Mouse (Mus musculus): ENCODE measurements around the gene Hist1h2bj. TPM values are rescaled to one million over a fixed set of nuclear protein-coding genes. Genes with fewer than 3 reads are reported as not detected.

Gene Hist1h2bj
- total and polyA plus RNA-seq, 3 experiments = 4.7 to 2,032 TPM; not detected in 1

DNA sequence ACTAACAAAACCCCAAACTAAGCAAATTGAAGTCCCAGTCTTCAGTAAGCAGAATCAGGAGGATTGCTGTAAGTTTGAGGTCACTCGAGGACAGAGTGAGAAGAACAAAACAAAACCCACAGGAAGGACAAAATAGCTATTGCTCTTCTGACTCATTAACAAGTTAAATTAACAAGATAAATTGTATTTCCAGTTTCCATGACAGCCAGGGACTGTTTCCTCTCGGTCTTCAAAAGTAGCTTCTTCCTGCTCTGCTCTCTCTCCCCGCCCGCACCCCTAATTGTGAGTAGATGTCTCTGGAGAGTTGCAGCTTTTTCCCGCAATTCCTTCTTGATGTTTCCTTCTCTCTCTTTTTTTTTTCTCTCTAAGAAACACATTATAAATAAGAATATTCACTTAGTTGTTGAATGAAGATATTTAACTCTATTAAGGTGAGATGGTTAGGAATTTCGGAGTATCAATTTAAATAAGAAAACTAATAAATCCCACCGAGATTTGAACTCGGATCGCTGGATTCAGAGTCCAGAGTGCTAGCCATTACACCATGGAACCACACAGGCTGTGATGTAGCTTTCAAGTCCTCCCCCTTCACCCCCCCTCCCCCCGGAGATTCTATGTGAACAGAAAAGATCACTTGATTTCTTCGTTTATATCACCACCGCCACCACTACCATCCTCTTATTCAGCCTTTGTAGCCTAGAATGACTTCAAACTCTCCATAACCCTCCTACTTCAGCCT lies 46.7 kb upstream of the Hist1h2bj start:
- Histone ChIP-seq H3K79me2 (ENCODE audit: control insufficient read depth, insufficient read depth, low read length, poor library complexity) (no peaks in the 10 kb centered on the region), H3K36me3 (ENCODE audit: control insufficient read depth in 1 of 2, insufficient read depth in 2 of 2, low read length in 2 of 2) (peaks cover 0 to 11% of the 10 kb centered on the region in 2 experiments; a peak in 2 of 4 replicates), H3K9me3 (replicated peaks; ENCODE audit: insufficient read depth, low read length) (no peaks in the 10 kb centered on the region), H3K27ac (ENCODE audit: control insufficient read depth, low read depth, low read length) (no peak overlapping the region), H3K4me3 (ENCODE audit: control insufficient read depth in 1 of 2, insufficient read depth in 1 of 2, low read depth in 2 of 2, low read length in 2 of 2) (peak overlapping the region; percentile 57 to 72), H3K9ac (ENCODE audit: control insufficient read depth, low read depth, low read length, poor library complexity, severe bottlenecking) (peak overlapping the region; percentile 44), H3K4me1 (ENCODE audit: control insufficient read depth in 1 of 2, insufficient read depth in 2 of 2, low read length in 2 of 2) (peaks cover 0 to 12% of the 10 kb centered on the region in 2 experiments; a peak in 1 of 4 replicates), H3K27me3 (ENCODE audit: control insufficient read depth in 1 of 2, insufficient read depth in 2 of 2, low read length in 2 of 2) (peaks cover 2 to 6% of the 10 kb centered on the region in 2 experiments; a peak in 3 of 4 replicates)
- DNase-seq (ENCODE audit: low read depth, low spot score) = peak; percentile 83
- TF ChIP-seq ZKSCAN1 (IDR thresholded peaks at IDR 0.05; ENCODE audit: low read depth, low read length) (no peak), POLR2A (IDR thresholded peaks at IDR 0.05; ENCODE audit: control insufficient read depth in 1 of 2, insufficient read depth in 1 of 2, low read depth in 1 of 2, low read length in 2 of 2, poor library complexity in 1 of 2) (no peak), MAFK (IDR thresholded peaks at IDR 0.05; ENCODE audit: borderline replicate concordance, low read depth, low read length) (peak; percentile 67; the same call in 1 of the 2 replicates), RAD21 (IDR thresholded peaks at IDR 0.05; ENCODE audit: low read depth, low read length) (no peak), TBP (IDR thresholded peaks at IDR 0.05; ENCODE audit: low read depth, low read length) (peak; percentile 99), MYB (IDR thresholded peaks at IDR 0.05; ENCODE audit: low read depth, low read length) (no peak)

DNA sequence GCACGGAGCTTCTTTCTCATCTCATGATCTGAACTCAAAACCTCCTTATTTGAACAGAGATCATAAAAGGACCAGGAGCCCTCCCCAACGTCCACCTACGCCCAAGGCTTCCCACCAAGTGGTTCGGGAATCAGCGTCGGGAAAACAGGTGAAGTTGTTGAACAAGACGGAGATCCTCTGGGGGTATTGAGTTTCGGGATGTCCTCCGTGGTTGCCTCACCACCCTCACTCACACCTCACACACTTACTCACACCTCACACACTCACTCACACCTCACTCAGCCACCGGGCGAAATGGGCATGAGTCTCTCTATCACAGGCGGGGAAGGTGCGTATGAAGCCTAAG lies 46.2 kb upstream of the Hist1h2bj start:
- H3K27ac ChIP-seq (ENCODE audit: control insufficient read depth, low read depth, low read length) = no peak overlapping the region
- H3K36me3 ChIP-seq (ENCODE audit: control insufficient read depth in 1 of 2, insufficient read depth in 2 of 2, low read length in 2 of 2) = peaks cover 0 to 11% of the 10 kb centered on the region in 2 experiments; a peak in 2 of 4 replicates
- no peak for DNase-seq (ENCODE audit: low read depth, low spot score)
- no peaks in the 10 kb centered on the region for H3K79me2 ChIP-seq (ENCODE audit: control insufficient read depth, insufficient read depth, low read length, poor library complexity)
- TF ChIP-seq BHLHE40 (IDR thresholded peaks at IDR 0.05; ENCODE audit: borderline replicate concordance, low read depth, low read length) (no peak), MEF2A (IDR thresholded peaks at IDR 0.05; ENCODE audit: extremely low read depth, insufficient replicate concordance, low read depth, low read length, poor library complexity, severe bottlenecking) (no peak), POLR2A (IDR thresholded peaks at IDR 0.05; ENCODE audit: control insufficient read depth in 1 of 2, insufficient read depth in 1 of 2, low read depth in 1 of 2, low read length in 2 of 2, poor library complexity in 1 of 2) (no peak), ZMIZ1 (IDR thresholded peaks at IDR 0.05; ENCODE audit: low read depth, low read length) (no peak), MAZ (IDR thresholded peaks at IDR 0.05; ENCODE audit: low read depth, low read length) (no peak), ELF1 (IDR thresholded peaks at IDR 0.05; ENCODE audit: low read depth, low read length) (no peak), TCF12 (IDR thresholded peaks at IDR 0.05; ENCODE audit: low read depth, low read length) (no peak), TAL1 (IDR thresholded peaks at IDR 0.05; ENCODE audit: low read length) (no peak), RCOR1 (IDR thresholded peaks at IDR 0.05; ENCODE audit: low read depth, low read length) (no peak), USF1 (IDR thresholded peaks at IDR 0.05; ENCODE audit: low read depth, low read length) (no peak), GABPA (IDR thresholded peaks at IDR 0.05; ENCODE audit: low read depth, low read length) (no peak), POLR2AphosphoS2 (IDR thresholded peaks at IDR 0.05; ENCODE audit: low read length) (no peak)
- H3K4me3 ChIP-seq (ENCODE audit: control insufficient read depth in 1 of 2, insufficient read depth in 1 of 2, low read depth in 2 of 2, low read length in 2 of 2) = peak overlapping the region; percentile 47 to 58
- H3K9ac ChIP-seq (ENCODE audit: control insufficient read depth, low read depth, low read length, poor library complexity, severe bottlenecking) = peak overlapping the region; percentile 44
- no peaks in the 10 kb centered on the region for H3K9me3 ChIP-seq (replicated peaks; ENCODE audit: insufficient read depth, low read length)
- peaks cover 0 to 16% of the 10 kb centered on the region in 2 experiments; a peak in 1 of 4 replicates for H3K4me1 ChIP-seq (ENCODE audit: control insufficient read depth in 1 of 2, insufficient read depth in 2 of 2, low read length in 2 of 2)
- H3K27me3 ChIP-seq (ENCODE audit: control insufficient read depth in 1 of 2, insufficient read depth in 2 of 2, low read length in 2 of 2) = peaks cover 2 to 6% of the 10 kb centered on the region in 2 experiments; a peak in 3 of 4 replicates

All from MEL (cell line).